Mouse (Mus musculus): ENCODE measurements around the gene Fut1. TPM values are rescaled to one million over a fixed set of nuclear protein-coding genes. Genes with fewer than 3 reads are reported as not detected.

Fut1 gene
- polyA plus RNA-seq, 1 experiment from 2014 or later = not detected

DNA sequence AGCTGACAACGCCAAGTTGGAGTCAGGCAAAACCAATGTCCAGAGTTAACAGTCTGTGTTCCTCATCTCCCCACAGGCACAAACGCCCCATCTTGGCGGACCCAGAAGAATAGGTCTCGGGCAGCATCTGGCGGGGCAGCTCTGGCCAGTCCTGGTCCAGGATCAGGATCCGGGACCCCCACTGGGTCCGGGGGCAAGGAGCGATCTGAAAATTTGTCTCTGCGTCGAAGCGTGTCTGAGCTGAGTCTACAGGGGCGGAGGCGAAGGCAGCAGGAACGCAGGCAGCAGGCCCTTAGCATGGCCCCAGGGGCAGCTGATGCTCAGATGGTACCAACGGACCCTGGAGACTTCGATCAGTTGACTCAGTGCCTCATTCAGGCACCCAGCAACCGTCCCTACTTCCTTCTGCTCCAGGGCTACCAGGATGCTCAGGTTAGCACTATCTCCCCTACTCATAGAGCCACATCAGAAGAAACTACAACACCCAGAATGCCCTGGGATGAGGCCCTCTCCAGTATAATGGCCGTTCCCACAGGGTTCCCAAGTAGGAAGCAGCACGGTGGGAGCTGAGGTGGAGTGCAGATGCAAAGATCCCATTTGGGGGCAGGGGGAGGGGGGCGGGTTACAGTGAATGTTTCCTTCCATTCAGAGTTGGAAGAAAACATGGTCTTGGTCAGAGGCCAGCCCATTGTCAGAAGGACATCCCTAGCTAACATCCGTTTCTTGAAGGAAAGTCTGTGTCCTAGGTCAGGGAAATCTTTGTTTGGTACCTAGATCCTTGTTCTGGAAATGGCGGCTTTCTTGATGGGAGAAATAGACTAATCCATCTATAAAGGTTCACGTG, 13.2 kb downstream of the Fut1 start:
- Histone ChIP-seq H3K9ac (replicated peaks) (no peak overlapping the region), H3K9me3 (replicated peaks) (no peaks in the 10 kb centered on the region), H3K27me3 (replicated peaks) (0 out of 2 replicates have a peak, but pooled peaks cover 16% of the 10 kb centered on the region), H3K4me3 (replicated peaks) (no peak overlapping the region), H3K4me1 (peaks cover 24% of the 10 kb centered on the region), H3K4me2 (no peak overlapping the region), H3K27ac (replicated peaks) (no peak overlapping the region), H3K36me3 (no peaks in the 10 kb centered on the region)
- WGBS = 76% methylated on average over 23 of the region's 23 CpGs
- no peak for ATAC-seq (ENCODE audit: low FRiP score)

DNA sequence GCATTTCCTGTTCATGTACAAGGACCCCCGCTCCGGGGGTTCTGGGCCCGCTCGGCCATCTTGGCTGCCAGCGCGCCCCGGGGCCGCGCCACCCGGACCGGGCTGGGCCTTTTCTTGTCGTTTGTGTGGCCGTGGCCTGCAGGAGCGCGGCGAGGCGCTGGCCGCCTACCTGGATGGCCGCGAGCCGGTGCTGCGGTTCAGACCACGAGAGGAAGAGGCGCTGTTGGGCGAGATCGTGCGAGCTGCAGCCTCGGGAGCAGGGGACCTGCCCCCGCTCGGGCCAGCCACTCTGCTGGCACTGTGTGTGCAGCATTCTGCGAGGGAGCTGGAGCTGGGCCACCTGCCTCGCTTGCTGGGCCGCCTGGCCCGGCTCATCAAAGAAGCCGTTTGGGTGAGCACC, 15.4 kb downstream of the Fut1 start:
- Histone ChIP-seq H3K9me3 (replicated peaks) (no peaks in the 10 kb centered on the region), H3K27me3 (replicated peaks) (0 out of 2 replicates have a peak, but pooled peaks cover 16% of the 10 kb centered on the region), H3K27ac (replicated peaks) (no peak overlapping the region), H3K4me2 (peak overlapping the region; percentile 51), H3K36me3 (peaks cover 12% of the 10 kb centered on the region; the same call in 1 of the 2 replicates), H3K9ac (replicated peaks) (peak overlapping the region; percentile 15; the same call in 1 of the 2 replicates), H3K4me1 (peaks cover 20% of the 10 kb centered on the region), H3K4me3 (replicated peaks) (peak overlapping the region; percentile 19; the same call in 1 of the 2 replicates)
- WGBS = 18% methylated on average over 35 of the region's 35 CpGs
- ATAC-seq (ENCODE audit: low FRiP score) = no peak

- WGBS = 92% methylated on average over 11 of the region's 11 CpGs
- ATAC-seq (ENCODE audit: low FRiP score) = no peak
Observed at GRCm38 (mm10) chr7:45634946-45635681, 18.0 kb downstream of the Fut1 start.

GRCm38 (mm10) chr7:45635711-45636688, 18.9 kb downstream of the Fut1 start:
- Histone ChIP-seq H3K4me2 (no peak overlapping the region), H3K9ac (replicated peaks) (no peak overlapping the region), H3K9me3 (replicated peaks) (no peaks in the 10 kb centered on the region), H3K27me3 (replicated peaks) (0 out of 2 replicates have a peak, but pooled peaks cover 16% of the 10 kb centered on the region), H3K4me3 (replicated peaks) (no peak overlapping the region), H3K36me3 (peaks cover 12% of the 10 kb centered on the region; the same call in 1 of the 2 replicates), H3K4me1 (peaks cover 20% of the 10 kb centered on the region), H3K27ac (replicated peaks) (no peak overlapping the region)
- no peak for ATAC-seq (ENCODE audit: low FRiP score)
- WGBS = 89% methylated on average over 15 of the region's 15 CpGs

More at GRCm38 (mm10) chr7:45634946-45635681, 18.0 kb downstream of the Fut1 start:
- no peak overlapping the region for H3K4me3 ChIP-seq (replicated peaks)
- H3K9ac ChIP-seq (replicated peaks) = no peak overlapping the region
- no peak overlapping the region for H3K4me2 ChIP-seq
- peaks cover 20% of the 10 kb centered on the region for H3K4me1 ChIP-seq
- no peaks in the 10 kb centered on the region for H3K9me3 ChIP-seq (replicated peaks)
- peaks cover 12% of the 10 kb centered on the region; the same call in 1 of the 2 replicates for H3K36me3 ChIP-seq
- H3K27me3 ChIP-seq (replicated peaks) = 0 out of 2 replicates have a peak, but pooled peaks cover 16% of the 10 kb centered on the region
- H3K27ac ChIP-seq (replicated peaks) = no peak overlapping the region

- peaks cover 30% of the 10 kb centered on the region for H3K4me1 ChIP-seq
- H3K36me3 ChIP-seq = peaks cover 12% of the 10 kb centered on the region; the same call in 1 of the 2 replicates
- 0 out of 2 replicates have a peak, but pooled peaks cover 7% of the 10 kb centered on the region for H3K27me3 ChIP-seq (replicated peaks)
- 95% methylated on average over 6 of the region's 6 CpGs for WGBS
- peak overlapping the region; percentile 60 for H3K4me2 ChIP-seq
- H3K9me3 ChIP-seq (replicated peaks) = no peaks in the 10 kb centered on the region
- no peak overlapping the region; the same call in 1 of the 2 replicates for H3K4me3 ChIP-seq (replicated peaks)
- ATAC-seq (ENCODE audit: low FRiP score) = no peak
- H3K9ac ChIP-seq (replicated peaks) = no peak overlapping the region
- no peak overlapping the region for H3K27ac ChIP-seq (replicated peaks)
Observed at GRCm38 (mm10) chr7:45637710-45638109, 20.6 kb downstream of the Fut1 start.

GRCm38 (mm10) chr7:45638623-45639401, 21.7 kb downstream of the Fut1 start:
- peaks cover 34% of the 10 kb centered on the region for H3K4me1 ChIP-seq
- H3K36me3 ChIP-seq = peaks cover 12% of the 10 kb centered on the region; the same call in 1 of the 2 replicates
- ATAC-seq (ENCODE audit: low FRiP score) = peak; percentile 88
- H3K9me3 ChIP-seq (replicated peaks) = no peaks in the 10 kb centered on the region
- no peaks in the 10 kb centered on the region for H3K27me3 ChIP-seq (replicated peaks)
- peak overlapping the region; percentile 65 for H3K27ac ChIP-seq (replicated peaks)
- peak overlapping the region; percentile 34 for H3K4me3 ChIP-seq (replicated peaks)
- peak overlapping the region; percentile 41 for H3K9ac ChIP-seq (replicated peaks)
- WGBS = 17% methylated on average over 29 of the region's 29 CpGs
- peak overlapping the region; percentile 60 for H3K4me2 ChIP-seq

GRCm38 (mm10) chr7:45639561-45640027, 22.5 kb downstream of the Fut1 start, which contains the start of gene Mamstr:
TSS of gene Mamstr (plus strand) at chr7:45639977.
- WGBS = 26% methylated on average over 19 of the region's 19 CpGs
- no peak within 1 kb of the TSS for H3K4me2 ChIP-seq
- no peaks in the 10 kb centered on the region for H3K9me3 ChIP-seq (replicated peaks)
- no peak within 1 kb of the TSS for H3K4me3 ChIP-seq (replicated peaks)
- H3K36me3 ChIP-seq = peaks cover 12% of the 10 kb centered on the region; the same call in 1 of the 2 replicates
- no peak for ATAC-seq (ENCODE audit: low FRiP score)
- no peak within 1 kb of the TSS for H3K9ac ChIP-seq (replicated peaks)
- H3K27ac ChIP-seq (replicated peaks) = peak within 1 kb of the TSS; percentile 3
- peaks cover 42% of the 10 kb centered on the region for H3K4me1 ChIP-seq
- no peaks in the 10 kb centered on the region for H3K27me3 ChIP-seq (replicated peaks)

GRCm38 (mm10) chr7:45640191-45640957, 23.3 kb downstream of the Fut1 start:
- Histone ChIP-seq H3K4me2 (no peak overlapping the region), H3K4me1 (peaks cover 47% of the 10 kb centered on the region), H3K4me3 (replicated peaks) (no peak overlapping the region), H3K9ac (replicated peaks) (no peak overlapping the region), H3K27me3 (replicated peaks) (no peaks in the 10 kb centered on the region), H3K9me3 (replicated peaks) (no peaks in the 10 kb centered on the region), H3K27ac (replicated peaks) (peak overlapping the region; percentile 3; the same call in 1 of the 2 replicates), H3K36me3 (peaks cover 12% of the 10 kb centered on the region; the same call in 1 of the 2 replicates)
- 82% methylated on average over 19 of the region's 19 CpGs for WGBS
- no peak for ATAC-seq (ENCODE audit: low FRiP score)

DNA sequence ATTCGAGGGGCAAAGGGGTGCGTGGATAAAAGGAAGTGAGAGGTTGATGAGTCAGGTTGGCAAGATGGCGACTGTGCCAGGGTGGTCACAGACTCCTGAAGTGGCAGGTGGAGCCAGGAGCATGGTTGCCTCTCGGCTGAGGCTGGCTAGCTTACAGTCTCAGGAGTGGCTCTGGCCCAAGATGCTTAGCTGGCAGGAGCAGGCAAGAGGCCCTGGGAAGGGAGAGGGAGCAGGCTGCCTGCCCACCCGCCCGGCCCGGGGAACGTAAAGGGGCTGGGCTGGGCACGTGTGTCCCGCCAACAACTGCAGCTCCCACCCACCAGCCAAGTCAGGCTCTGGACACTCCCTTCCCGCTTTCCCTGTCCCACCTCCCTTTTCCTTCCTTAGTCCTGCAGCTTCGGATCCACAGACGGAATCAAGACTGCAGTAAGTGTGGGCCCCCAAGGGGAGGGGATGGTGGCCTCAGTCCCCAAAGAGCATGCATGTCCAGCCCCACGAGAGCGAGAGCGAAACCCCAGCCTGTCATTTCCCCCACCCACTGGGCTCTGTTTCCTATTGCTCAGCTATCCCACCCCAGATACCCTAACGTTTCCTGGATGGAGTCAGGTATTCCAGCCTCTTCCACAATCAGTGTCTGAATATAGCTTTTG, 24.4 kb downstream of the Fut1 start:
- peaks cover 6% of the 10 kb centered on the region; the same call in 1 of the 2 replicates for H3K36me3 ChIP-seq

More for the DNA sequence above, 24.4 kb downstream of the Fut1 start:
- H3K9ac ChIP-seq (replicated peaks) = peak overlapping the region; percentile 36; the same call in 1 of the 2 replicates
- ATAC-seq (ENCODE audit: low FRiP score) = no peak
- H3K27me3 ChIP-seq (replicated peaks) = no peaks in the 10 kb centered on the region
- peak overlapping the region; percentile 78 for H3K4me2 ChIP-seq
- 59% methylated on average over 15 of the region's 17 CpGs for whole genome bisulfite sequencing
- peak overlapping the region; percentile 14; the same call in 1 of the 2 replicates for H3K4me3 ChIP-seq (replicated peaks)
- peaks cover 47% of the 10 kb centered on the region for H3K4me1 ChIP-seq
- no peaks in the 10 kb centered on the region for H3K9me3 ChIP-seq (replicated peaks)
- 0 out of 2 replicates have a peak overlapping the region, but pooled peaks have one; percentile 9 for H3K27ac ChIP-seq (replicated peaks)
